Mouse (Mus musculus): ENCODE data around the gene Rapgef5. TPM values are rescaled to one million over a fixed set of nuclear protein-coding genes. Genes with fewer than 3 reads are reported as not detected.
A peak's percentile ranks its signal among the peaks of the same experiment; 100 is the strongest.

Gene Rapgef5
- polyA plus RNA-seq, 1 experiment from 2014 or later: 7.7 TPM

GRCm38 (mm10) chr12:117771156-117771555 is 254.9 kb downstream of the Rapgef5 start:
- H3K4me1 ChIP-seq (ENCODE audit: control insufficient read depth, insufficient read depth, low read length): no peaks in the 10 kb centered on the region
- H3K27ac ChIP-seq (replicated peaks; ENCODE audit: low read depth, low read length): no peak overlapping the region
- DNase-seq (ENCODE audit: low spot score) (no peak), ATAC-seq (replicated peaks; ENCODE audit: insufficient number of reproducible peaks, low FRiP score, low TSS enrichment, low read depth) (no peak)
- H3K36me3 ChIP-seq (replicated peaks; ENCODE audit: control insufficient read depth, insufficient read depth, low read depth, low read length): no peaks in the 10 kb centered on the region
- no peak overlapping the region for H3K9ac ChIP-seq (replicated peaks; ENCODE audit: low read length)
- H3K27me3 ChIP-seq (ENCODE audit: control insufficient read depth, insufficient read depth, low read length): no peaks in the 10 kb centered on the region; the same call in 1 of the 2 replicates
- no peak overlapping the region for H3K4me3 ChIP-seq (ENCODE audit: low read depth, low read length)
- H3K4me2 ChIP-seq (ENCODE audit: low read depth, low read length): no peak overlapping the region
- no peaks in the 10 kb centered on the region for H3K9me3 ChIP-seq (replicated peaks; ENCODE audit: control insufficient read depth, low read length)
- 86% methylated on average over 4 of the region's 4 CpGs for WGBS

- Histone ChIP-seq H3K9ac (replicated peaks; ENCODE audit: low read length) (no peak overlapping the region), H3K27ac (replicated peaks; ENCODE audit: low read depth, low read length) (no peak overlapping the region), H3K4me2 (ENCODE audit: low read depth, low read length) (no peak overlapping the region), H3K4me3 (ENCODE audit: low read depth, low read length) (no peak overlapping the region), H3K27me3 (ENCODE audit: control insufficient read depth, insufficient read depth, low read length) (no peaks in the 10 kb centered on the region; the same call in 1 of the 2 replicates), H3K4me1 (ENCODE audit: control insufficient read depth, insufficient read depth, low read length) (no peaks in the 10 kb centered on the region), H3K36me3 (replicated peaks; ENCODE audit: control insufficient read depth, insufficient read depth, low read depth, low read length) (no peaks in the 10 kb centered on the region), H3K9me3 (replicated peaks; ENCODE audit: control insufficient read depth, low read length) (no peaks in the 10 kb centered on the region)
- no peak for ATAC-seq (replicated peaks; ENCODE audit: insufficient number of reproducible peaks, low FRiP score, low TSS enrichment, low read depth)
- 0% methylated on average over 2 of the region's 2 CpGs for WGBS
- peak; percentile 85 for DNase-seq (ENCODE audit: low spot score)
Measured at GRCm38 (mm10) chr12:117772638-117773037, 256.4 kb downstream of the Rapgef5 start.

GRCm38 (mm10) chr12:117776841-117777240 is 260.6 kb downstream of the Rapgef5 start:
- no peak overlapping the region for H3K9ac ChIP-seq (replicated peaks; ENCODE audit: low read length)
- no peak overlapping the region for H3K27ac ChIP-seq (replicated peaks; ENCODE audit: low read depth, low read length)
- no peaks in the 10 kb centered on the region for H3K9me3 ChIP-seq (replicated peaks; ENCODE audit: control insufficient read depth, low read length)
- no peaks in the 10 kb centered on the region for H3K27me3 ChIP-seq (ENCODE audit: control insufficient read depth, insufficient read depth, low read length)
- 66% methylated on average over 5 of the region's 5 CpGs for WGBS
- no peak for DNase-seq (ENCODE audit: low spot score)
- no peak for ATAC-seq (replicated peaks; ENCODE audit: insufficient number of reproducible peaks, low FRiP score, low TSS enrichment, low read depth)
- H3K4me3 ChIP-seq (ENCODE audit: low read depth, low read length): no peak overlapping the region
- no peak overlapping the region for H3K4me2 ChIP-seq (ENCODE audit: low read depth, low read length)
- H3K4me1 ChIP-seq (ENCODE audit: control insufficient read depth, insufficient read depth, low read length): no peaks in the 10 kb centered on the region
- no peaks in the 10 kb centered on the region for H3K36me3 ChIP-seq (replicated peaks; ENCODE audit: control insufficient read depth, insufficient read depth, low read depth, low read length)

GRCm38 (mm10) chr12:117781360-117781759 is 265.1 kb downstream of the Rapgef5 start:
- 40% methylated on average over 2 of the region's 2 CpGs for WGBS
- no peak for ATAC-seq (replicated peaks; ENCODE audit: insufficient number of reproducible peaks, low FRiP score, low TSS enrichment, low read depth)
- no peak overlapping the region for H3K4me3 ChIP-seq (ENCODE audit: low read depth, low read length)
- no peaks in the 10 kb centered on the region for H3K36me3 ChIP-seq (replicated peaks; ENCODE audit: control insufficient read depth, insufficient read depth, low read depth, low read length)
- H3K4me2 ChIP-seq (ENCODE audit: low read depth, low read length): no peak overlapping the region
- no peaks in the 10 kb centered on the region for H3K9me3 ChIP-seq (replicated peaks; ENCODE audit: control insufficient read depth, low read length)
- no peaks in the 10 kb centered on the region for H3K4me1 ChIP-seq (ENCODE audit: control insufficient read depth, insufficient read depth, low read length)
- H3K27me3 ChIP-seq (ENCODE audit: control insufficient read depth, insufficient read depth, low read length): no peaks in the 10 kb centered on the region
- H3K27ac ChIP-seq (replicated peaks; ENCODE audit: low read depth, low read length): no peak overlapping the region
- H3K9ac ChIP-seq (replicated peaks; ENCODE audit: low read length): no peak overlapping the region
- DNase-seq (ENCODE audit: low spot score): no peak

- no peak for ATAC-seq (replicated peaks; ENCODE audit: insufficient number of reproducible peaks, low FRiP score, low TSS enrichment, low read depth)
- no peak for DNase-seq (ENCODE audit: low spot score)
- H3K4me2 ChIP-seq (ENCODE audit: low read depth, low read length): no peak overlapping the region
Measured at GRCm38 (mm10) chr12:117783426-117783825, 267.1 kb downstream of the Rapgef5 start.

GRCm38 (mm10) chr12:117786621-117787020 is 270.3 kb downstream of the Rapgef5 start:
- 26% methylated on average over 6 of the region's 6 CpGs for WGBS
- no peak overlapping the region for H3K27ac ChIP-seq (replicated peaks; ENCODE audit: low read depth, low read length)
- no peaks in the 10 kb centered on the region for H3K27me3 ChIP-seq (ENCODE audit: control insufficient read depth, insufficient read depth, low read length)
- no peaks in the 10 kb centered on the region for H3K9me3 ChIP-seq (replicated peaks; ENCODE audit: control insufficient read depth, low read length)
- H3K4me2 ChIP-seq (ENCODE audit: low read depth, low read length): no peak overlapping the region
- ATAC-seq (replicated peaks; ENCODE audit: insufficient number of reproducible peaks, low FRiP score, low TSS enrichment, low read depth) (no peak), DNase-seq (ENCODE audit: low spot score) (no peak)
- no peaks in the 10 kb centered on the region; the same call in 1 of the 2 replicates for H3K4me1 ChIP-seq (ENCODE audit: control insufficient read depth, insufficient read depth, low read length)
- H3K4me3 ChIP-seq (ENCODE audit: low read depth, low read length): no peak overlapping the region
- no peak overlapping the region for H3K9ac ChIP-seq (replicated peaks; ENCODE audit: low read length)
- H3K36me3 ChIP-seq (replicated peaks; ENCODE audit: control insufficient read depth, insufficient read depth, low read depth, low read length): no peaks in the 10 kb centered on the region

More at GRCm38 (mm10) chr12:117783426-117783825, 267.1 kb downstream of the Rapgef5 start:
- Histone ChIP-seq H3K9me3 (replicated peaks; ENCODE audit: control insufficient read depth, low read length) (no peaks in the 10 kb centered on the region), H3K27ac (replicated peaks; ENCODE audit: low read depth, low read length) (no peak overlapping the region), H3K9ac (replicated peaks; ENCODE audit: low read length) (no peak overlapping the region), H3K36me3 (replicated peaks; ENCODE audit: control insufficient read depth, insufficient read depth, low read depth, low read length) (no peaks in the 10 kb centered on the region), H3K27me3 (ENCODE audit: control insufficient read depth, insufficient read depth, low read length) (no peaks in the 10 kb centered on the region), H3K4me3 (ENCODE audit: low read depth, low read length) (no peak overlapping the region), H3K4me1 (ENCODE audit: control insufficient read depth, insufficient read depth, low read length) (no peaks in the 10 kb centered on the region)
- 47% methylated on average over 1 of the region's 1 CpGs for WGBS

GRCm38 (mm10) chr12:117788513-117789011 is 272.3 kb downstream of the Rapgef5 start:
- DNase-seq (ENCODE audit: low spot score): peak; percentile 22
- peak overlapping the region; percentile 39 for H3K9ac ChIP-seq (replicated peaks; ENCODE audit: low read length)
- no peaks in the 10 kb centered on the region for H3K9me3 ChIP-seq (replicated peaks; ENCODE audit: control insufficient read depth, low read length)
- WGBS: 8% methylated on average over 24 of the region's 24 CpGs
- H3K36me3 ChIP-seq (replicated peaks; ENCODE audit: control insufficient read depth, insufficient read depth, low read depth, low read length): no peaks in the 10 kb centered on the region
- H3K4me3 ChIP-seq (ENCODE audit: low read depth, low read length): peak overlapping the region; percentile 3; the same call in 1 of the 2 replicates
- H3K4me2 ChIP-seq (ENCODE audit: low read depth, low read length): peak overlapping the region; percentile 38
- H3K4me1 ChIP-seq (ENCODE audit: control insufficient read depth, insufficient read depth, low read length): no peaks in the 10 kb centered on the region; the same call in 1 of the 2 replicates
- 0 out of 2 replicates have a peak, but pooled peaks have one; percentile 44 for ATAC-seq (replicated peaks; ENCODE audit: insufficient number of reproducible peaks, low FRiP score, low TSS enrichment, low read depth)
- H3K27me3 ChIP-seq (ENCODE audit: control insufficient read depth, insufficient read depth, low read length): no peaks in the 10 kb centered on the region
- no peak overlapping the region for H3K27ac ChIP-seq (replicated peaks; ENCODE audit: low read depth, low read length)

GRCm38 (mm10) chr12:117789017-117789416 is 272.7 kb downstream of the Rapgef5 start:
- ATAC-seq (replicated peaks; ENCODE audit: insufficient number of reproducible peaks, low FRiP score, low TSS enrichment, low read depth) (no peak), DNase-seq (ENCODE audit: low spot score) (no peak)
- 33% methylated on average over 7 of the region's 7 CpGs for WGBS
- H3K4me3 ChIP-seq (ENCODE audit: low read depth, low read length): no peak overlapping the region
- H3K4me2 ChIP-seq (ENCODE audit: low read depth, low read length): no peak overlapping the region; the same call in 1 of the 2 replicates
- no peaks in the 10 kb centered on the region for H3K9me3 ChIP-seq (replicated peaks; ENCODE audit: control insufficient read depth, low read length)
- H3K27ac ChIP-seq (replicated peaks; ENCODE audit: low read depth, low read length): no peak overlapping the region
- no peaks in the 10 kb centered on the region for H3K36me3 ChIP-seq (replicated peaks; ENCODE audit: control insufficient read depth, insufficient read depth, low read depth, low read length)
- no peak overlapping the region for H3K9ac ChIP-seq (replicated peaks; ENCODE audit: low read length)
- no peaks in the 10 kb centered on the region for H3K27me3 ChIP-seq (ENCODE audit: control insufficient read depth, insufficient read depth, low read length)
- no peaks in the 10 kb centered on the region; the same call in 1 of the 2 replicates for H3K4me1 ChIP-seq (ENCODE audit: control insufficient read depth, insufficient read depth, low read length)
